Mouse (Mus musculus) liver, postnatal 0 days (tissue): ENCODE measurements at regions not wholly inside any gene's neighbourhood (a gene's known extent, or its start where the extent isn't known, plus 50 kb on each side); places are given as distances from the start of the nearest gene placed in this dataset.

Experiments used
- CTCF ChIP-seq: sonication (generic); IDR thresholded peaks from 2 replicates; pipeline ENCODE4 v1.5.1; 2016; ENCODE audit warnings: antibody characterized with exemption, low read depth
- EP300 ChIP-seq: IDR thresholded peaks from 2 replicates; pipeline ENCODE4 v1.6.1; 2016; ENCODE audit warnings: antibody characterized with exemption, low read depth, mild to moderate bottlenecking

- TF ChIP-seq CTCF, result no peak
- TF ChIP-seq EP300, result no peak
Observed at GRCm38 (mm10) chr13:110556355-110557095, 161.7 kb downstream of the Plk2 start.
